Mouse (Mus musculus) forebrain, embryonic 14.5 days (tissue): Measurements from ENCODE around the gene Zfp62. TPM values are rescaled to one million over a fixed set of nuclear protein-coding genes. Genes with fewer than 3 reads are reported as not detected.

ENCODE experiments used
- ATAC-seq: fragments of 200-750 bp; cut with Nextera tagmentation; 2 replicates; pipeline ENCODE4 v1.8.0; 2017; ENCODE audit warnings: mild to moderate bottlenecking, moderate library complexity
- DNase-seq: peaks from one replicate; pipeline ENCODE4 v3.0.0-alpha.2; 2015; ENCODE audit warnings: low spot score
- H3K27ac ChIP-seq: fragments of 300-500 bp; sonication (generic); 2 replicates; pipeline ENCODE4 v1.5.1; 2014; ENCODE audit warnings: low read depth, mild to moderate bottlenecking, control low read depth, low read length, moderate library complexity
- H3K27me3 ChIP-seq: fragments of 300-500 bp; sonication (generic); replicated peaks from 2 replicates; pipeline ENCODE4 v1.6.1; 2014; ENCODE audit warnings: low read length, control low read depth, mixed read lengths; ENCODE audit not compliant: control insufficient read depth, insufficient read depth
- H3K36me3 ChIP-seq: fragments of 300-500 bp; sonication (generic); 2 replicates; pipeline ENCODE4 v1.6.1; 2014; ENCODE audit warnings: low read length, control low read depth; ENCODE audit not compliant: control insufficient read depth, insufficient read depth
- H3K4me1 ChIP-seq: fragments of 300-500 bp; sonication (generic); 2 replicates; pipeline ENCODE4 v1.6.1; 2014; ENCODE audit warnings: antibody characterized with exemption, low read length, control low read depth; ENCODE audit not compliant: control insufficient read depth, insufficient read depth
- H3K4me2 ChIP-seq: fragments of 300-500 bp; sonication (generic); 2 replicates; pipeline ENCODE4 v1.6.1; 2014; ENCODE audit warnings: mild to moderate bottlenecking, control low read depth, low read length
- H3K4me3 ChIP-seq: fragments of 300-500 bp; sonication (generic); 2 replicates; pipeline ENCODE4 v1.5.1; 2014; ENCODE audit warnings: low read depth, low read length, control low read depth
- H3K9ac ChIP-seq: fragments of 300-500 bp; sonication (generic); 2 replicates; pipeline ENCODE4 v1.6.1; 2014; ENCODE audit warnings: mild to moderate bottlenecking, low read length, control low read depth, moderate library complexity
- H3K9me3 ChIP-seq: fragments of 300-500 bp; sonication (generic); replicated peaks from 2 replicates; pipeline ENCODE4 v1.6.1; 2016; ENCODE audit warnings: low read length, control low read depth, mixed read lengths; ENCODE audit not compliant: control insufficient read depth
- WGBS: fragments of 180-500 bp; shearing (Covaris S2); extraction: QIAGEN DNeasy Blood & Tissue Kit; methylation state at CpG from one replicate; pipeline ENCODE4 v1.1.7; 2014; 5-methylcytosine and 5-hydroxymethylcytosine counted together
- polyA plus RNA-seq: library from polyadenylated mRNA; unstranded; fragments of >200 nt; fragmentation: Nextera tagmentation; extraction: Ambion mirVana; gene quantifications from 2 replicates; pipeline ENCODE4 v1.2.1, GENCODE M21; 2014

Zfp62 gene
- polyA plus RNA-seq, 1 experiment from 2014 or later, result 56.6 TPM

DNA sequence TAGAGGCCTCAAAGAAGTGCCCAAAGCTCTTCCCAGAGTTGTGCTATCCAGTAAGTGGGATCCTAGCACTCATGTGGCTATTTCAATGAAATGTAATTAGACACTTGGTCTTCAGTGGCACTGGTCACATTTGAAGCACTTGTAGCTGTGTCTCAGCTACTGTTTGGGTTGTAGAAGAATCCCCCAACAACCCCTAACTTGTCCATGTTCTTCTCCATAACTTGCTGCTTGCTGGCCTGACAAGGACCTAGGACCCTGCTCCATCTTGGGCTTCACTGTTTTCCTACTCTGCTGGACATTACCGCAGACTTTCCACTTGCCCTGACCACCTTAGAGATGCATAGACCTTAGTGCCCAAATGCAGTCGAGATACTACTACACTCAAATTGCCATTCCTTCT lies 1.0 kb upstream of the Zfp62 start:
- H3K4me1 ChIP-seq, result peaks cover 5% of the 10 kb centered on the region
- no peak for DNase-seq
- WGBS, result 60% methylated on average over 2 of the region's 2 CpGs
- H3K4me3 ChIP-seq, result peak overlapping the region; percentile 94
- H3K4me2 ChIP-seq, result peak overlapping the region; percentile 67
- H3K27ac ChIP-seq, result no peak overlapping the region
- H3K36me3 ChIP-seq, result peaks cover 6% of the 10 kb centered on the region; the same call in 1 of the 2 replicates
- ATAC-seq, result no peak
- no peaks in the 10 kb centered on the region for H3K27me3 ChIP-seq
- H3K9me3 ChIP-seq, result no peaks in the 10 kb centered on the region
- H3K9ac ChIP-seq, result peak overlapping the region; percentile 98

DNA sequence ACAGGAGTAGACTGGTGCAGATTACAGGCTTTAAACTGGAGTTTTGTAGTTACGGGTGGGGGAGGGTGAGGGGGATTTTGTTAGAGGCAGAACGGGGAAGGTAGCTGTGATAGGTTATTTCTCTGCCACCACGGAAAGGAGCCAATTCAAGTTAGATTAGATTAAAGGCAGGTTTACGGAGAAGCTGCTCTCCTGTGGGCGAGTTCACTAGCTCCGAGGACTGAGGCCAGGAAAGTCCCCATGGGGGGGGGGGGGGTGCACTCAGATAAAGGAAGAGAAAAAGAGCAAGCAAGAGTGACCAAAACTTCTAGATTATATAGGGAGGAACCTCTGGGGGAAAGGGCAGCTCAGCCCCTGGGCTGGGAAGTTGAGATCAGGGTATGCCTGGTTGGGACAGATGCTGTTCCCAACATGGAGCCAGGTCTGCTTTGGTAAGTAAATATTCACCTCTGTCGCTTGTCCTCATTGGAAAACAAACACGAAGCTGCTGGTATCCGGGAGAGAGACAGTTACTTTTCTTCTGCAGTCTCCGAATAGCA lies 500 bp upstream of the Zfp62 start:
- Histone ChIP-seq H3K9ac (peak overlapping the region; percentile 98), H3K4me3 (peak overlapping the region; percentile 94), H3K36me3 (peaks cover 6% of the 10 kb centered on the region; the same call in 1 of the 2 replicates), H3K27ac (peak overlapping the region; percentile 98), H3K4me2 (peak overlapping the region; percentile 67), H3K4me1 (peaks cover 5% of the 10 kb centered on the region), H3K27me3 (no peaks in the 10 kb centered on the region), H3K9me3 (no peaks in the 10 kb centered on the region)
- WGBS, result 1% methylated on average over 10 of the region's 10 CpGs
- DNase-seq, result no peak
- peak; percentile 13 for ATAC-seq

DNA sequence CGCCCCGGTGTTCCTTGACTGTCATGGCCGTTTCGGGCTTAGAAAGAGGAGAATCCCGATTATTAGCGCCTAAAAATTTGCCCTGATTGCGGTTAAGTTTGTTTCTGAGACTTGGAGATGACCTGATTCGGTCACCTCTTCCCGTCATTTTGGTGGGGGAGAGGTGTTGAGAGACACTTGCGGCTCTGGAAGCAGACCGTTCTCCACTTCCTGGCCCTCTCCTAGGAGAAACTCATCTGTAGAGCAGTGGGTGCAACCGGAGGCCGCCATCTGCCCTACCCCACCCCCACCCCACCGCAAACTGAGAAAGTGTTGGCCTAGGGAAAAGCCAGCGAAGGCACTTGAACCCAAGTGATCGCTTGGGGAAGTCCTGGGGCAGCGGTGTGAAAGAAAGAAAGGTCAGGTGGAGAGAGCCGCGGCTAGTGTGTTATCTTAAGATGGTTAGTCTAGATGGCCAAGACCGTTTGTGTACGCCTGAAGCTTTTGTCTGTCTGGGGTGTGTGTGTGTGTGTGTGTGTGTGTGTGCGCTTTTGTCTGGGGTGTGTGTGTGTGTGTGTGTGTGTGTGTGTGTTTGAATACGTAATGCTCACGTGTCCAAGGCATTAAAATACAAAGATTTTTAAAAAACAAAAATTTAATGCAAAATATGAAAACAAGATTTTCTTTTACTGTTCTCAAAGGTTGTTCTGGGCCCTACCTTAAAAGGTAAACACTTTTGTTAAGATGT lies 842 bp downstream of the Zfp62 start:
- Histone ChIP-seq H3K4me1 (peaks cover 5% of the 10 kb centered on the region), H3K4me2 (peak overlapping the region; percentile 67), H3K36me3 (peaks cover 6% of the 10 kb centered on the region; the same call in 1 of the 2 replicates), H3K27me3 (no peaks in the 10 kb centered on the region), H3K9ac (peak overlapping the region; percentile 98), H3K4me3 (peak overlapping the region; percentile 94), H3K9me3 (no peaks in the 10 kb centered on the region), H3K27ac (peak overlapping the region; percentile 98)
- peak; percentile 66 for DNase-seq
- ATAC-seq, result peak; percentile 73
- under 1% methylated on average over 24 of the region's 24 CpGs for WGBS

DNA sequence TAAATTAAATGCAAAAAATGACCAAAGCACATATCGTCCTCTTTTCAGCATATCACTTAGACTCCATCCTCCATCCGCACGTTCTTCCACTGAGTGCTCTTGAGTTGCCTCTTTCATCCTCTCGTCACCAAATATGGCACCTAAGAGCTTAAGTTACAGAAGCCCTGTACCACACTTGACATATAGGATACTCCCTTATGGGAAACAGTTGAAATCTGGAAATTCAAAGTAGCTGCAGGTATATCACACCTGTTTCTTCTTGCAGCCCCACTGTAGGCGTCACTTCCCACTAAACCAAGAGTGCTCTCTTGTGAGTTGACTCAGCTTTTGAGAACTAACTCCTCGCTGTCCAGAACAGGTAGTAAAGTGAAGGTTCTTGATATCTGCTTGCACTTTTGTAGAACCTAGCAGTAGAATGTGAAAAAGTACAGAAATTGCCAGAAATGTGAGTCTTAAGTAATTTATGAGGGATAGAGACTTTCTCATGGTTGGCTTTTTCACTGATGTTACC lies 2.0 kb downstream of the Zfp62 start:
- H3K27me3 ChIP-seq, result no peaks in the 10 kb centered on the region
- whole genome bisulfite sequencing, result 90% methylated on average over 6 of the region's 6 CpGs
- H3K27ac ChIP-seq, result no peak overlapping the region
- no peak for DNase-seq
- H3K4me1 ChIP-seq, result peaks cover 5% of the 10 kb centered on the region
- H3K36me3 ChIP-seq, result peaks cover 6% of the 10 kb centered on the region; the same call in 1 of the 2 replicates
- no peak overlapping the region; the same call in 1 of the 2 replicates for H3K4me3 ChIP-seq
- no peak overlapping the region for H3K9ac ChIP-seq
- no peaks in the 10 kb centered on the region for H3K9me3 ChIP-seq
- no peak for ATAC-seq
- peak overlapping the region; percentile 67 for H3K4me2 ChIP-seq

DNA sequence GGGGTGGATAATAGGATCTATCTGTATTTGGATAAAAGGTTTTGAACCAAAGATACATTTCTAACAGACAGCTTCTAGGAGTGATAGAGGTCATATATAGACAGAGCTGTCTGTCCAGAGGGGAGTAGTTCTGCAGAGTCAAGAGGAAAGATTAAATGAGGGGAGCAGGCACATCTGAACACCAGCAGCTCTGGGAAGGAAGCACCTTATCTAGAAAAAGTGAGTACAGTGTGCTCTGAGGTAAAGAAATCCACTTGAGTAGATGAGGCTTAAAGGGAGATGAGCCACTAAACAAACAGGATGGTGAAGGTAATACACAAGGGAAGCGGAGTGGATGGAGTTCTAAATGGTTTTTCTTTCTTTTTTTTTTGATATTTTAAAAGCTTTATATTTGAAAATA lies 4.4 kb downstream of the Zfp62 start:
- H3K27me3 ChIP-seq, result no peaks in the 10 kb centered on the region
- peaks cover 5% of the 10 kb centered on the region for H3K4me1 ChIP-seq
- no peak overlapping the region for H3K4me2 ChIP-seq
- no peak for DNase-seq
- no peak overlapping the region for H3K27ac ChIP-seq
- no peak overlapping the region for H3K4me3 ChIP-seq
- no peaks in the 10 kb centered on the region for H3K9me3 ChIP-seq
- no peak overlapping the region for H3K9ac ChIP-seq
- WGBS, result 100% methylated on average over 1 of the region's 1 CpGs
- no peak for ATAC-seq
- peaks cover 10% of the 10 kb centered on the region for H3K36me3 ChIP-seq

DNA sequence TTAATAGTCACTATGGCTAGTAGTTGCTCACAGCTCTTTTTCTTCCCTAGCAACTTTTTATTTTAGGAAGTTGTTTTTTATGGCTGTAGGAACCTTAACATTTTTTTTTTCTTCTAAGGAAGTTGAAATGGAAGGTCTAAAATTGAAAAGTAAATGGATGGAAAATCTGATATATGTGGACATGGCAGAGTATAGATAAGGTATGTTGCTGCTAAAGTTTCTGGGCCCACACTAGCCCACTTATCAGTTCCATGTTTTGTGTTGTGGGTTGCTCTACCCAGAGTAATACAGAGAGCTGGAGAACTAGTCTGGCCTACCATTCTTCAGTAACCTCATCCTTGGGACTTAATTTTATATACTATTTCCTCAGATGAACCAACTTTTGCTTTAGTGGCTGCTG lies 9.5 kb downstream of the Zfp62 start:
- H3K36me3 ChIP-seq, result peaks cover 48% of the 10 kb centered on the region
- H3K27me3 ChIP-seq, result no peaks in the 10 kb centered on the region
- no peaks in the 10 kb centered on the region for H3K9me3 ChIP-seq
- H3K4me2 ChIP-seq, result no peak overlapping the region
- no peak overlapping the region for H3K4me3 ChIP-seq
- H3K4me1 ChIP-seq, result no peaks in the 10 kb centered on the region
- no peak for ATAC-seq
- DNase-seq, result no peak
- no peak overlapping the region for H3K27ac ChIP-seq
- no peak overlapping the region for H3K9ac ChIP-seq

DNA sequence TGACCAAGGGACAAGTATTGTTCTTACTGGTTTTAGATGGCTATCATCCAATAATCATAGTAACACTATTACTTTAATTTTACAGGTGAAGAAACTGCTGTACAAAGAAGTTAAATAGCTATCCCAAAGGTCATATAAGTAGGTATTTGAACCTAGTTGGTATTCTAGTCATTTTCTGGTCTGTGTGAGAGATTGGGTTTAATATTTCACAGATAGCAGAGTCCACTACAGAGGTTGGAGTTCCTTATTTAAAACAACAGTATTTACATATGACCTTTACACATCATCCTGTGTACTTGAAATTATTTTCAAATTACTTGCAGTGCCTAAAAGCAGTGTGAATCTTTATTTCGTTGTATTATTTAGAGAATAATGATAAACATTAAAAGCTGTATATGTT lies 10.4 kb downstream of the Zfp62 start:
- Histone ChIP-seq H3K9ac (no peak overlapping the region), H3K36me3 (peaks cover 48% of the 10 kb centered on the region), H3K27me3 (no peaks in the 10 kb centered on the region), H3K4me3 (no peak overlapping the region), H3K4me2 (no peak overlapping the region), H3K4me1 (no peaks in the 10 kb centered on the region), H3K27ac (no peak overlapping the region), H3K9me3 (no peaks in the 10 kb centered on the region)
- 96% methylated on average over 1 of the region's 1 CpGs for WGBS
- DNase-seq (no peak), ATAC-seq (no peak)

DNA sequence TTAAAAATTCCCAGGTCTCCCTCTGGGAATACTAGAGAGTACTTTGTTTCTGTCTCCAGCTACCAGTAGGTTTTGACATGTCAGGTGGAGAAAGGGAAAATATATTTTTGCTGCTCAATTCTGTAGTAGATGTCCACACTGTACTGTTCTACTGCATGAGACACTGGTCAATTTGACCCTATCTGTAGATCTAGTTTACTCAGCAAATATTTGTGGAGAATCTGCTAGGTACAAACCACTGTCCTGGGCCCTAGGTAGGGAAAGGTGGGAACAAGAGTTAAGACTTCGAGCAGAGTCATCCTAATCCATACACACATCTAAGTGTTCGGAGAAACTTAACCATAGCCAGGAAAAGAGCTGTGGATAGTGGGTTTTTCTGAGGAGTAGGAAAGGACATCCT lies 16.2 kb downstream of the Zfp62 start:
- no peak overlapping the region for H3K4me2 ChIP-seq
- H3K4me3 ChIP-seq, result no peak overlapping the region
- H3K36me3 ChIP-seq, result peaks cover 37% of the 10 kb centered on the region
- no peak for ATAC-seq
- no peaks in the 10 kb centered on the region for H3K9me3 ChIP-seq
- H3K27me3 ChIP-seq, result no peaks in the 10 kb centered on the region
- WGBS, result 89% methylated on average over 2 of the region's 2 CpGs
- no peak overlapping the region for H3K9ac ChIP-seq
- H3K27ac ChIP-seq, result no peak overlapping the region
- H3K4me1 ChIP-seq, result no peaks in the 10 kb centered on the region
- DNase-seq, result no peak

DNA sequence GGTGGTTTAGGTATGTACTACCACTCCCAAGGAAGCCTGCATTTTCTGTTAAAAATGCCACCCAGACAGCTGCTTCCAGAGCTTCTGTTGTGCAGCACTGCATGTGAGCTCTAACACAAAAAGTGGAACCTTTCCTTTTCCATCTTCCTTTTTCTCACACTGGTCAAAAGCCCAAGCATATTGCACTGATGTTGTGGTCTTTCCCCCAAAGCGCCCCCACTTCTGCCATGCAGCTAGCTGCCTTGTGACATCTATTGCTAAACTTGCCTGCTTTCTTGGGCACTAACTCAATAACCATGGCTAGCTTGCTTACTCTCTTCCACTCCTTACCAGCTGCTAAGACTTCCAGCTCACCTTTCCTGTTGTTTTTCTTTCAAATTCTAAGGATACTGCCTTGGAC lies 21.4 kb downstream of the Zfp62 start:
- H3K4me2 ChIP-seq, result no peak overlapping the region
- H3K4me3 ChIP-seq, result no peak overlapping the region
- no peak overlapping the region for H3K27ac ChIP-seq
- H3K4me1 ChIP-seq, result no peaks in the 10 kb centered on the region
- no peak overlapping the region for H3K9ac ChIP-seq
- H3K9me3 ChIP-seq, result no peaks in the 10 kb centered on the region
- H3K36me3 ChIP-seq, result no peaks in the 10 kb centered on the region
- DNase-seq (no peak), ATAC-seq (no peak)
- WGBS, result 55% methylated on average over 1 of the region's 1 CpGs
- no peaks in the 10 kb centered on the region for H3K27me3 ChIP-seq
